Mouse (Mus musculus) urinary bladder, postnatal 4 days (tissue): Measurements from ENCODE around the gene Ap4m1.

Experiments used
- DNase-seq, 2 experiments: peaks; one replicate each; pipeline ENCODE4 v3.0.0; 2021 to 2022; ENCODE audit warnings: low spot score in 2 of 2

Gene Ap4m1

DNA sequence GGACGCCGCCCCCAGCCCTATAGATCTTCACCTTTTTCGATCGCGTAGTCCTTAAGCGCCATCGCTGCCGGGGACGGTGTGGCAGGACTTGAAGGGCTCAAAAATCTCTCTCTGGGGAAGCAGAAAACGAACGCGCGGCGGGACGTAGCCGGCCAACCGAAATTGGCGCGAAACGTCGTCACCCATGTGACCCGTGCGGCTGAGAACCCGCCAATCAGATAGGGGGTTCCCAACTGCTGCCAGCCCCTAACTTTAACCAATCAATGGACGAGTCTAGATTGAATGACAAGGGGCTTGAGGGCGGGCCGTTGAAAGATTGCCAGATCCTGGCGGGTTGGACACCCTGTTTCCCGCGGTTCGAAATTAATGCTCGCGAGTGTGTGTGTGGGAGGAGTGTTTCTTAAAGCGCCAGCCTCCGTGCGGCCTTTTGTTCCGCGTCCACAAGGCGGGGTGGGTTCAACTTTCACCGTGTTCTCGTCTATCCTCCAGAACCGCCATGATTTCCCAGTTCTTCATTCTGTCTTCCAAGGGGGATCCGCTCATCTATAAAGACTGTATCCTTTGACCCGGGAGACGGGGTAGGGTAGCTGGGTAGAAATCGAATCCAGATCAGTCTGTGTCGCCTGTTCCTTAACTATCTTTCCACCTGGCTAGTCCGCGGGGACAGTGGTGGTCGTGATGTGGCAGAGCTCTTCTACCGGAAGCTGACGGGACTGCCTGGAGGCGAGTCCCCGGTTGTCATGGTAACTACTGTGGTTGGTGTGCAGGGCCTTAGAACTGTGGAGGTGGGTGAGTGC, at the start of gene Ap4m1, which contains the start of gene Mcm7:
TSS of gene Ap4m1 (plus strand) at position 308 of the 797 bp plus-strand sequence.
TSS of gene Mcm7 (minus strand) at position 728 of the 797 bp plus-strand sequence.
- peak; percentile 98 for DNase-seq

DNA sequence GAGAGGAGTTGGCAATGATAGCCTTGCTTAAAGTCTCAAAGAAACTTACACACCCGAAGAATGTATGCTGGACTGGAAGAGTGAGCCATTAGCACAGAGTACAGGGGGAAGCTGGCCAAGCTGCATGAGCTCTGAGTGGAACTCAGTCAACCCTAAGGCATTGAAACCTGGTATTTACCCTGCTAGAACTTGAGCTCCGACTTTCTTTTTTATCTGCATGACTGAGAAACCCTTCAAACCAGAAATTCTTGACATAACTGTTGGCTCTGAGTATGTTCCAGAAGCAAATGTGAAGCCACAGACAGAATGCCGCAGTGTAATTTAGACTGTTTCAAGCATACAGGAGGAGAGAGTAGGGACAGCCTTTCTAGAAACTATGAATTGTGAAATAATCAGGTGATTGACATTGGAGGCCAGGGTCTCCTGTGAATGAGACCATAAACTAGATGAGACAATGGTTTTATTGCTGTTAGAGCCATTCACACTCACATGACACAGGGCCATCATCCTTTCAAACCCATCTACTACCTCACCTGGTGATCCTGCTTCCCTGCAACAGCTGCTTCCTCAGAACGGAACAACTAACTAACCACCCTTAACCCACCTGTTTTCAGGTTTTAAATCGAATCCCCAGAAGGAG, 39.3 kb upstream of the Ap4m1 start:
- DNase-seq, result no peak

DNA sequence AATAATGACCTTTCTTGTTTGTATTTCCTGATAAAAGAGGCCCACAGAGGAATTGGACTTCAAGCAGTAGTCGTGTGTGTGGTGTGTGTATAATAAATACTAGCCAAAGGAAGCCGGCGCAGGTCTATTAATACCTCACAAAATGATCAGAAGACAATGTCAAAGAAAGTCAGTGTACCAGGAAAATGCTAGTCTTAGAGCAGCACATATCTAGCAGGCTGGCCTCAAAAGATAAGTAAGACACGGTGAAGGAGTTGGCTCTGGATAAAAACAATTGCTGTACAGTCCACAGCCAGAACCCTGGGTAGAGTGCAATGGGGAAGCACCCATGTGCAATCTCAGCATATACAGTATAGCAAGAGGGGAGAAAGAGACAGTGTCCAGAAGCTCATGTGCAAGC, 34.5 kb upstream of the Ap4m1 start:
- no peak for DNase-seq

DNA sequence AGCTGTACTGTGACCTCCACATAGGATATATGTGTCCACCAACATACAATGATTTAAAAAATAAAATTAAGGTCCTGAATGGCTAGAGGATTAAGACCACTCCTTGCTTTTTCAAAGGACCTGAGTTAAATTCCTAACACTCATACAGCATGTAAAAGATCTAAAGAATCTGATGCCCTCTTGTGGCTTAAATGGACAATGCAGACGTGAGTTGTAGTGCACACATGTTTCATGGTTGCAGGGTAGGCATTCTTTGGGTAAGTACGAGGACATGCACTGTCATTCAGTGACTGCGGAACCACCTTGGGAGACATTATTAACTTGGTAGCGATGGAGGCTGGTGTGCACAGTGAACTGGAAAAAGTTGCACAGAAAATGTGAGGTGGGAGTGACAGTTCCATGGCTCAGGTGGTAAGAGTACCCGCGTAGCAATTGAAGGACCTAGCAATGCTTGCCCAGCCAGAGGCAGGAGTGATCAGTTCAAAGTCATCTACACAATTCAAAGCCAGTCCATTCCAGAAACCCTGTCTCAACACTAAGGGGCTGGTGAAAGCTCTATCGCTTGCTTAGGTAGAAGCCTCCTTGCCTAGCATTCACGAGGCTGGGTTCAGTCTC, 33.8 kb upstream of the Ap4m1 start:
- no peak for DNase-seq

DNA sequence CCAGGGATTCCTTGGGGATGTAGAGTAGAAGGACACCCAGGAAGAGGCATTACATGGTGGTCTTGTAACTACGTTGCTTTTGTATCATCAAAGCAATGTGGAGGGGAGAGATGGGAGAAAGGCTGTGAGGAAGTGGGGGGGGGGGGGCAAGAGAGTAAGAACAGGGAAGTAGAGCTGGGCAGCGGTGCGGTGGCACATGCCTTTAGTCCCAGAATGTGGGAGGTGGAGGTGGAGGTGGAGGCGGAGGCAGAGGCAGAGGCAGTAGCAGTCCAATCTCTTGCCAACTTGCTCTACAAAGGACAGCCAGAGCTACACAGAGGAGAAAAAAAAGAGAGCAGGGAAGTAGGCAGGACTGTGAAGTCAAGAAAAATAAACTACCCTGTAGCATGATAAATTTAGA, 33.2 kb upstream of the Ap4m1 start:
- no peak for DNase-seq

DNA sequence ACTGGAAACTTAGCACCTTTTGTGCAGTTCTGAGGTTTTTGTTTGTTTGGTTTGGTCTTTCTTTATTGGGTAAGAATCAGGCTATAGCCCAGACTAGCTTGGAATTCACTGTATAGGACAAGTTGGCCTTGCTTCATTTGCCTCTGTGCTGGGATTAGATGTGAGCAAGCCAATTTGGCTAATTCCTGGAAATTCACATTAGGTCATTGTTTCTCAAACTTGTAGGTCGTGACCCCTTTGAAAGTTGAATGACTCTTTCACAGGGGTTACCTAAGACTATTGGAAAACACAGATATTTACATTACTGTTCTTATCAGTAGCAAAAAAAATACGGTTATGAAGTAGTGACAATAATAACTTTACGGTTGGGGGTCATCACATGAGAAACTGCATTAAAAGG, 17.4 kb upstream of the Ap4m1 start:
- DNase-seq, result no peak

DNA sequence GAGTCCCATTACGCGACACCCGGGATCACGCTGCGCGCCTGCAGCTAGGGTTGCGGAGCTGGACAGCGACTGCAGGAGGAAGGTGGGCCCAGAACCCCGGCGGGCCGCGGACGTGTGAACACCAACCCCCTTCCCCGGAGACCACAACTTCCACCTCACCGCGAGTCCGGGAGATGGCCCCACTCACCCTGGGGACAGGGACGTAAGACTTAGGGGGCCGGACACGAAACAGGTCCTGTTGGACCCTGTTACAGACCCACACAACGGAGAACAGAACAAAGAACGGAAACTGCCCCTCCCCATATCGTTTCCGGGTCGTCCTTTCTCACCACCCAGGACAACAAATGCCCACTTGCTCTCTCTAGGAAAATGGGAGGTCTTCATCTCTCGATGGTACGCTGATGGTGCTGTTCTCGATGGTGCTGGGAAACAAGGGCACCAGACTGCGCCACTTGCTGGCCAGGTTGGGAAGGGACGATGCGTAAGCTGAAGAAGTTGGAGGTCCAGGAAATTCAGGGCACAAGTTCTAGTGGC, 16.3 kb upstream of the Ap4m1 start, which contains the start of gene Zfp113:
TSS of gene Zfp113 (minus strand) at position 302 of the 534 bp plus-strand sequence.
- peak; percentile 77 to 80 for DNase-seq

DNA sequence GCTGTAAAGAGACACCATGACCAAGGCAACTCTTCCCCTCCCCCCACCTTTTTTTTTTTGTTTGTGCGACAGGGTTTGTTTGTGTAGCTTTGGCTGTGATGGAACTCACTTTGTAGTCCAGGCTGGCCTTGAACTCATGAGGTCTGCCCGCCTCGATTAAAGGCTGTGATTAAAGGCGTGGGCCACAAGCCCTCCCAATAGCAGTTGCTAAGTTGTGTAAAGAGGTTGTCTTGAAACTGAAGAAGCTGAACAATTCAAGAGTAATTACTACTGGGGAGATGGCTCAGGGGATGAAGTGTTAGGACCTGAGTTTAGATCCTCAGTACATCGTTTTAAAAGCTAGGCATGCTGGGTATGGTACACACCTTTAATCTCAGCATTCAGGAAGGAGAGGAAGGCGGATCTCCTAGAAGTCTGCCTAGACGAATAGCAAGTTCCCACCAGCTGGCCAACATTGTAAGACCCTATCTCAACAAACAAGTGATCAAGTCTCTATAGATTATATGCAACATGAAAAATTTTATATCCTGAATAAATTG, 11.5 kb upstream of the Ap4m1 start:
- no peak for DNase-seq

DNA sequence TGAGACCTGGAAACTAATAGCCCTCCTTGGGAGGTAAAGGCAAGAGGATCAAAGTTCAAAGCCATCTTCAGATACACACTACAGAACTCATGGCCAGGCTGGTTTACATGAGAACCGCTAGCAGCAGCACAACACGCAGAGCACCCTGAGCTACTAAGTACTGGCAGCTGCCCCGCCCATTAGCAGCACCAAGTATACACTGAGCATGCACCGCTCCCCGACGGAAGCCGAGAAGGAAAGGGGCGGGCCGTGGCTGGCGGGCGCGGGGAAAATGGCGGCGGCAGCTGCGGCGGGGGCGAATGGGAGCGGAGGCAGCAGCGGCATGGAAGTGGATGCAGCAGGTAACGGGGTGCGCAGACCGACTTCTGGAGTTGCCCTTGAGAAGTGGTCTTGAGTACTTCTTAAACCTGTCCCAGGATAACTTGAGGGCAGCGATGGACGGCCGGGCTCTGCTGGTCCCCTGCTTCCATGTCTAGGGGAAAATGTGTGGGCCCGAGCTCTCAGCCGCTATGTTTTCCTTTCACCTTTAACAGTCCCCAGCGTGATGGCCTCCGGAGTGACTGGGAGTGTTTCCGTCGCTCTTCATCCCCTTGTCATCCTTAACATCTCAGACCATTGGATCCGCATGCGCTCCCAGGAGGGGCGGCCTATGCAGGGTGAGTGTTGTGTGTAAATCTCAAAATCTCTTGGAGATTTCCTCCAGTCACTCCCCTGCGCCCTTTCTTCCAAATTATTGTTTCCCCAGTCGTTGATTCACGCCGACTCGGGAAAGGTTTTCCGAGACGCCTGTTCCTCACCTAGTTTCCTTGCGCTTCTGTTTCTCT, 10.7 kb upstream of the Ap4m1 start, which contains the start of gene Cops6:
TSS of gene Cops6 (plus strand) at position 230 of the 824 bp plus-strand sequence.
- DNase-seq, result peak; percentile 91 to 95

DNA sequence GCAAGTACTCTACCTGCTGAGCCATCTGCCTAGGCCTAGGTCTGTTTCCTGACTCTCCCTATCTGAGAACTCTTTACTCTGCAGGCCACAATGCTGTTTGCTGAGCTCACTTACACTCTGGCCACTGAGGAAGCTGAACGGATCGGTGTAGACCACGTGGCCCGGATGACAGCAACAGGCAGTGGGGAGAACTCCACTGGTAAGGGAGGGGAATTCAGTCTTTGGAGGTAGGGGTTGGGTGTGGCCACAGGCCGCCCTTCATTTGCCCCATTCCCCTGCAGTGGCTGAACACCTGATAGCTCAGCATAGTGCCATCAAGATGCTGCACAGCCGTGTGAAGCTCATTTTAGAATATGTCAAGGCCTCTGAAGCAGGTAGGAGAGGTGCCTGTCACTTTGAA, 8.8 kb upstream of the Ap4m1 start:
- DNase-seq, result no peak

DNA sequence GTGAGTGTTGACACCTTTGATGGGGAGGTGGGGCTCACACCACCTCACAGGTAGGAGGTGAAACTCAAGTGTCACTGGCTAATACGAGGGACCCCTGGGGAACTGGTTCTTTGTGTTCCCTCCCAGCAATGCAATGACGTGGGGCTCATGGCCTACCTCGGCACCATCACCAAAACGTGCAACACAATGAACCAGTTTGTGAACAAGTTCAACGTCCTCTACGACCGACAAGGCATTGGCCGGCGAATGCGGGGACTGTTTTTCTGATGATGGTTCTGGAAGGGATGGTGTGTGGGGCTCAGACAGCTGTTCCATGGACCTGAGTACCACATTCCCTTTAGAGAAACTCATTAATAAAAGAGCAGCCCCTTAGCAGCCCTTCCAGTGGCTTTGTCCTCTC, 8.2 kb upstream of the Ap4m1 start:
- no peak for DNase-seq

DNA sequence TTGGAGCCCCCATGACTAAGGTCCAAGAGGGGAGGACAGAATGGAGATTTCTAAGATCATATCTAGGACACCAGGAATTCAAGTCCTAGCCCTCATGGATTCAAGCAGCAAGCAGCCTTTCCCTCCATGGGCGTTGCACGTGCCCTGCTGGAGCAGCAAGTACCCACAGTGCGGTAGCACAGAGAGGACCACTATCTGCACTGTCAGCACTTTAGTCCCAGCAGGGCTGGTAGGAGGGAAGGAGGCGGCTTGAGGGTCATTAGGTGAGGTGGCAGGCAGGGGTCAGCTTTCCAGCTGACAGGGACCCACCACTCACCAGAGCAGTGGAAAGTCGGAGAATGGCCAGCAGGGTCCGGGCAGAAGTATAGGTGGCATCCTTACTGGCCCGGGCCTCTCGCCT, 6.2 kb upstream of the Ap4m1 start:
- DNase-seq, result no peak

DNA sequence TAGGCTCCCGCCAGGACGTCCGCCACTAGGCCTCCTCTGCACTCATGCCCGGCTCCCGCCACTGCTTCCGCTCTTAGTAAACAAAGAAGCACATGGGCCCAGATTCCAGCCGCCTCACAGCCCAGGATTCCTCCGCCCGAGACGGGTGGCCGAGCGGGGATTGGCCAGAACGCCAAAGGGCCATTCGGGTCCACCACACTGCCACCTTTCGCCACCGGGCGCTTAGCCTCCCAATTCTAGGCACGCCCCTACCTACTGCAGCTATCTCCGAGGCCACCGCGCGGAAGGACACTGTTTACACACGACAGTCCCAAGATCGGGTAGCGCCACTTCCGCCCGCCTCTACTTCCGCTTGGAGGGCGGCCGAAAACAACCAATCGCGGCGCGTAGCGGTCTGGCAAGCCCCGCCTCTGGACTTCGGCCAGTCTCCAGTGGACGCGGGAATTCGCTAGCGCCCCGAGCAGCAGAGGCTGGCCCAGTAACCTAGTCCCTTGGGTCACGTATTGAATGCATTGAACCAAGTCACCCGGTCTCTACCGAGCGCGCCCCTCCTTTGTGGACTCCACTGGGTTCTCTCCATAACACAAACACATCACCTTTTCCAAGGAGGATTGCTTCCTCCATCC, 753 bp upstream of the Ap4m1 start:
- peak; percentile 95 to 97 for DNase-seq

DNA sequence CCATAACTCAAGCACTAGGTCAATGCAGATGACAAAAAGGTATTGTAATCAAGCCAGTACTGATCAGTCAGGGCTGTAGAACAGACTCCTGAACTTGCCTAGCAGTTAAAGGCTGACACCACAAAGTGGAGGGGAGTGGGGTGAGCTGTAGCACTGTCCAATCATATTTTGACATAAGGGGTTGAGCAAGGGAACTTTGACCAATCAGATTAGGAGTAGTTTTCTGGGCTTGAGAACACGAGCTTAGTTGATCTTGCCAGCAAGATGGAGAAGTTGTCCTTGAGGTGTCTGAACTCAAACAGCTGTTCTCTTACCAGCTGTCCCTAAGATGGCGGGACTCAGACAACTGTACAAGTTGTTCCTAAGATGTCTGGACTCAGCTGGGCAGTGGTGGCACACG, 1.4 kb downstream of the Ap4m1 start:
- DNase-seq, result no peak

DNA sequence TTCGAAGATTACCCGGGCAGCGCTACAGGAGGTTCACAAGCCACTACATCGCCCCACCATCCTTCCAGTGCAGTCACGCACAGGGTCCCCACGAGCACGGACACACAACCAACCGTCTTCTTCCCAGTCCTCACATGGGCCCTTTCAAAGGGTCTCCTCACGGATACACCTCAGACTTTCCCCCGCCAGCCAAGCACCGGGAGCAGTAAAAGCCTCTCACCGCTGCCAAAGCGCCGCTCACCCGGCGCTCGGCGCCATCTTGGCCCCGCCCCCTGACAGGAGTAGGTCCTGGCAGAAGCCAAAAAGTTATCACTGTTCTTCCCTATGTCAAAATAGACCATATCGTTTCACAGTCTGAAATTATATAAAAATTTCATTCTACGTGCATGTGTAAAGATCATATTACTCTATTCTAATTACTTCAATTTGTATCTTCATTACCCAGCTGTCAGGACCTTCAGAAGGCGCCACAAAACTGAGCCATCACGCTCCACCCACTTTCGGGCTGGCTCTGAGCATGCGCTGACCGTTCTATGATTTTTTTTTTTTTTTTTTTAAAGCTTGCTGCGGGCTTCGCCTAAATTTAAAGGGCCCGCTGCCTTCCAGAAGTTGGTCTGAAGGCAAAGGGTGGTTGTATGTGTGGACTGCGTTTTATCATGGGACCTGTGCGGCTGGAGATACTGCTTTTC, 15.3 kb downstream of the Ap4m1 start, which contains the start of the genes Taf6 and Cnpy4:
TSS of gene Taf6 (minus strand) at position 502 of the 689 bp plus-strand sequence.
TSS of gene Cnpy4 (plus strand) at position 536 of the 689 bp plus-strand sequence.
- DNase-seq, result peak; percentile 76 to 82

DNA sequence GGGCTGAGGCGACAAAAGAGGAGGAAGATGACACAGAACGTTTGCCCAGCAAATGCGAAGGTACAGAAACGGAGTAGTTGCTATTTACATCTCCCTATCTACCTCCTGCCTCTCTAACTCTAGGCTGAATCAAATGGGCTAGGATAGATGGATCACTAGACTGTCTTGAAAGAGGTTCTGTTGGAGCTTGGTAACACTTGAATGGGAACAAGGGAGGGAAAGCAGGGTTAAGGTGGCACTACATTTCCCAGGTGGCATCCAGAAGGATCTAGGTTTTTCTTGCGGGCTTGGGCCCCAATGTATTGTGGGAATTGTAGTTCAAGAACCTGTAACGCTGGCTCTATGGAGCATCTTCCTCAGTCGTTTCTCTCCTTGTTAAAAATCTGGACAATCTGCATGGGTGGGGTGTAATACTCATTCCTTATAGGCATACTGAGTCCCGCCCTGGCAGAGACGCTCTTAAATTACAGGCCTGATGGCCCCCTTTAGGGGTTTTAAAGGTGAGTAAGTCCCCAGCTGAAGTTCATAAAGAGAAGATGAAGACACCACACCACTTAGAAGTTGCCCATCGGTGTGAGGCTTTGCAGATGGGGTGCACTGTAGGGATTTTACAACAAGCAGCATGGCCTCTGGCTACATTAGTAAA, 16.0 kb downstream of the Ap4m1 start:
- peak in 1 of 2 experiments; percentile 52 for DNase-seq

DNA sequence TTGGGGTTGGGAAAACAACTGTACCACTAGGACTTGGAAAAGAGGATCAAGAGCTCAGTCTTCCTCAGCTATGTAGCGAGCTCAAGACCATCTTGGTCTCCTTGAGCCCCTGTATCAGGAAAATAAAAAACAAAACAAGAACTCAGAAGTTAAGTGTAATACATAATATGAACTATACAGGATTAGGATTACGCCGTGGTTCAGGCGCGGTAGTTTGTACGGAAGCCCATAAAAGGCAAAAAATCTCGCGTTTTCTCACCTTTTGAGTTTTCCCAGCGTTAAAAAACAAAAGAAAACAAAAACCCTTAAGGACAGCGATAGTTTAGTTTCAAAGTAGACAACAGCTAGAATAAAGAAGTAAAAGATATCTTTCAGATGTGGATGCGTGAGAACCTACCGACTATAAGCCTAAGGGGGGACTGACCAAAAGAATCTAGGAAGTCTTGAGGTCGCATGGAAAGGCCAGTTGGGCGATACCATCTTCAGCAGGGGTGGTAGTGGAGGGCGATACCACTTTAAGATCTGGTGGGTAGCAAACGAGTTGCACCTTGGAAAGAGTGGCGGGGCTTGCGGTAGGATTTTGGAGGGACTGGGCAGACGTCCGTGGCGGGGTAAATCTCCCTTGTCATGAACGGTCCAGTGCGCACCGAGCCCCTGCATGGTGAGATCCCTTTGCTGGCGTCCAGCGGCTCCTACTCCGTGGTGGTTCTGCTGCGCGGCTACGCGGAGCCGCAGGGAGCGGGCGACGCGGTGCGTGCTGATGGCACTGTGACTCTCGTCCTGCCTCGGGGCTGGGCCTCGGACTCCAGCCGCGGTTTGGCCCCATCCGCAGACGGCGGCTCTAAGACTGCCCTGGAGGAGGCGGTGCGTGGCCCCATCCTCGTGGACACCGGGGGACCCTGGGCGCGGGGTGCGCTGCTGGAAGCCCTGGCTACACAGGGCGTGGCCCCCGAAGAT, 22.2 kb downstream of the Ap4m1 start, which contains the start of gene Mblac1:
TSS of gene Mblac1 (plus strand) at position 544 of the 957 bp plus-strand sequence.
- DNase-seq, result peak; percentile 73 to 76

DNA sequence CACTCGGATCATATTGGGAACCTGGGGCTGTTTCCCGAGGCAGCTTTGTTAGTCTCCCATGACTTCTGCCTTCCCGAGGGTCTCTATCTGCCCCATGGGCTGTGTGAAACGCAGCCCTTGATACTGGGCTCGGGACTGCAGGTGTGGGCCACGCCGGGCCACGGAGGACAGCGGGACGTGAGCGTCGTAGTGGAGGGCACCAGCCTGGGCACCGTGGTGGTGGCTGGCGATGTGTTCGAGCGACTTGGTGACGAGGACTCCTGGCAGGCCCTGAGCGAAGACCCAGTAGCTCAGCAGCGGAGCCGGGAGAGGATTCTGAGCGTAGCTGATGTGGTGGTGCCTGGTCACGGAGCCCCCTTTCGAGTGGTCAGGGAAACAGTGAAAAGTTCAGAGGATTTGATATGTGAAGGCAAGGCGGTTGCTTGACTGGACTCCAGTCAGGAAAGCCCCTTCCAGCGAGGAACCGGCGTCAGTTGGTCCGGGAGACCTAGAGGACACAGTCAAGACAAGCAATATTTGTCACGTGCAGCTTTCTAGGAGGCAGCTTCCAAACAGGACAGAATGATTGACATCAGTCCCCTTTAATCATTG, 23.0 kb downstream of the Ap4m1 start:
- DNase-seq, result no peak
